Mouse (Mus musculus) testis, adult 2 months (tissue): ENCODE measurements around the gene Ltb.

Experiments used
- CTCF ChIP-seq: fragments of 200-500 bp; IDR thresholded peaks from 2 replicates; pipeline ENCODE4 v1.5.1; 2012; ENCODE audit warnings: low read depth, mild to moderate bottlenecking, inconsistent platforms, low read length, moderate library complexity; ENCODE audit not compliant: control insufficient read depth, insufficient read depth, insufficient replicate concordance
- POLR2A ChIP-seq: fragments of 200-500 bp; IDR thresholded peaks from 2 replicates; pipeline ENCODE4 v1.6.1; 2012; ENCODE audit warnings: low read depth, mild to moderate bottlenecking, inconsistent platforms, low read length, moderate library complexity; ENCODE audit not compliant: control insufficient read depth

DNA sequence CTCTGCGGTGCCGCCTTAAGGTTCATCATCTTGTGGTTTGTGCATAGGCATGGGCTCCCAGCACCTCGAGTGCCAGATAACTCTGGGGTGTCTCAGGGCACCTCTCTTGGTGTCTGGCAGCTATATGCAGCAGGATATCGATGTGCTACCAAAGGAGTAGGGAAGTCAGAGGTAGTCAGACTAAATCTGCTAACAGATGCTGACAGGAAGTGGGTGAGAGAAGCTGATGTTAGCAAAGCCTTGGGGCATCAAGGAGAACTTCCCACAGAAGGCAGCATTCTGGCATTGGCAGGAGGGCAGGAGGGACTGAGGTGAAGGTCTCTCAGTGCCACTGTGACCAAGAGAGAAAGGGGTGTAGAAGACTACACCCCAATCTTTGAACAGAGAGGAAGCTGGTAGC lies 4.1 kb upstream of the Ltb start:
- TF ChIP-seq POLR2A: no peak
- TF ChIP-seq CTCF: no peak
